ENCODE assay signal across 15 mouse cellular contexts in genomic region chr7:126466707-126467106, GRCm38 (mm10). TPM values are rescaled to one million over a fixed set of nuclear protein-coding genes. Genes with fewer than 3 reads are reported as not detected.
A peak's percentile ranks its signal among the peaks of the same experiment; 100 is the strongest.
DNase-seq lines count a peak whose midpoint lies in the region; ATAC-seq and TF ChIP-seq lines count a peak whose summit lies in the region.
"Had no signal": no experiment of that assay in that cellular context is flagged by ENCODE, and none has a peak within 500 bp of the region (broad histone marks: within the 10 kb centered on the region; RNA-seq: fewer than 3 reads in every experiment).

No protein-coding gene starts in this region.

- H3K79me2 ChIP-seq in MEL (ENCODE audit: control insufficient read depth, insufficient read depth, low read length, poor library complexity) = no peaks in the 10 kb centered on the region

- no peaks in the 10 kb centered on the region for H3K27me3 ChIP-seq in heart, embryonic 15.5 days
- no peaks in the 10 kb centered on the region for H3K27me3 ChIP-seq in MEL (ENCODE audit: control insufficient read depth in 1 of 2, insufficient read depth in 2 of 2, low read length in 2 of 2)
- H3K27me3 ChIP-seq in embryonic facial prominence, embryonic 15.5 days = no peaks in the 10 kb centered on the region
- H3K27me3 ChIP-seq: hindbrain, embryonic 12.5 days; liver, embryonic 13.5 days; Patski had no signal

- H3K27ac ChIP-seq in gastrocnemius, adult 2 months = peak overlapping the region; percentile 99
- peak overlapping the region; percentile 74 for H3K27ac ChIP-seq in heart, embryonic 15.5 days
- peak overlapping the region; percentile 19; the same call in 1 of the 2 replicates for H3K27ac ChIP-seq in MEL (ENCODE audit: control insufficient read depth, low read depth, low read length)
- peak overlapping the region; percentile 52; the same call in 1 of the 2 replicates for H3K27ac ChIP-seq in embryonic facial prominence, embryonic 15.5 days (replicated peaks)
- H3K27ac ChIP-seq: forebrain, embryonic 10.5 days; liver, embryonic 13.5 days; midbrain, embryonic 15.5 days had no signal

- peak overlapping the region; percentile 53 for H3K4me3 ChIP-seq in gastrocnemius, adult 2 months
- H3K4me3 ChIP-seq in heart, embryonic 15.5 days = no peak overlapping the region
- H3K4me3 ChIP-seq in MEL (ENCODE audit: control insufficient read depth in 1 of 2, insufficient read depth in 1 of 2, low read depth in 2 of 2, low read length in 2 of 2) = no peak overlapping the region
- H3K4me3 ChIP-seq in embryonic facial prominence, embryonic 15.5 days (replicated peaks) = no peak overlapping the region
- H3K4me3 ChIP-seq: forebrain, embryonic 10.5 days; hindbrain, embryonic 12.5 days; liver, embryonic 13.5 days; midbrain, embryonic 15.5 days had no signal

- peak; percentile 52 for DNase-seq in gastrocnemius, adult 2 months
- no peak for DNase-seq in gastrocnemius, postnatal 36 days
- no peak for DNase-seq in heart, postnatal 10 days
- DNase-seq in MEL (ENCODE audit: low read depth, low spot score) = peak; percentile 33
- DNase-seq in urinary bladder, postnatal 36 days (ENCODE audit: low spot score in 2 of 2) = no peak

- no peak for TF ChIP-seq EP300 in MEL (IDR thresholded peaks at IDR 0.05; ENCODE audit: low read depth in 1 of 2, low read length in 2 of 2)

- no peaks in the 10 kb centered on the region for H3K9me3 ChIP-seq in heart, embryonic 15.5 days (replicated peaks)
- no peaks in the 10 kb centered on the region for H3K9me3 ChIP-seq in MEL (replicated peaks; ENCODE audit: insufficient read depth, low read length)
- H3K9me3 ChIP-seq in embryonic facial prominence, embryonic 15.5 days (replicated peaks) = no peaks in the 10 kb centered on the region
- H3K9me3 ChIP-seq: forebrain, embryonic 10.5 days; hindbrain, embryonic 12.5 days; liver, embryonic 13.5 days; midbrain, embryonic 15.5 days had no signal

- peaks cover 52% of the 10 kb centered on the region for H3K36me3 ChIP-seq in heart, embryonic 15.5 days
- H3K36me3 ChIP-seq in MEL (ENCODE audit: control insufficient read depth in 1 of 2, insufficient read depth in 2 of 2, low read length in 2 of 2) = peaks cover 1 to 37% of the 10 kb centered on the region in 2 experiments; a peak in 3 of 4 replicates
- H3K36me3 ChIP-seq in embryonic facial prominence, embryonic 15.5 days = peaks cover 53% of the 10 kb centered on the region

- intact Hi-C loops in gastrocnemius, adult 2 months (cut with DNase I) = loop anchor here (10.0 kb wide), 1 partner anchor 328 kb away; the partner anchor contains the start of genes Fam57b and Ppp4c
- intact Hi-C loops in gastrocnemius, postnatal 36 days (cut with DNase I) = no loop called here
- intact Hi-C loops in heart, postnatal 10 days (cut with DNase I) = no loop called here

- H3K4me1 ChIP-seq in heart, embryonic 15.5 days (replicated peaks) = peaks cover 37% of the 10 kb centered on the region
- H3K4me1 ChIP-seq in MEL (ENCODE audit: control insufficient read depth in 1 of 2, insufficient read depth in 2 of 2, low read length in 2 of 2) = peaks cover 19 to 43% of the 10 kb centered on the region in 2 experiments
- H3K4me1 ChIP-seq in embryonic facial prominence, embryonic 15.5 days = peaks cover 15% of the 10 kb centered on the region
- H3K4me1 ChIP-seq: midbrain, embryonic 15.5 days had no signal

- H3K9ac ChIP-seq in heart, embryonic 15.5 days = no peak overlapping the region
- no peak overlapping the region for H3K9ac ChIP-seq in MEL (ENCODE audit: control insufficient read depth, low read depth, low read length, poor library complexity, severe bottlenecking)
- no peak overlapping the region for H3K9ac ChIP-seq in embryonic facial prominence, embryonic 15.5 days
- H3K9ac ChIP-seq: hindbrain, embryonic 12.5 days; liver, embryonic 13.5 days; midbrain, embryonic 15.5 days had no signal

- ATAC-seq in heart, embryonic 15.5 days (replicated peaks; ENCODE audit: insufficient number of reproducible peaks, insufficient read depth, low FRiP score, low read depth) = no peak
- no peak for ATAC-seq in embryonic facial prominence, embryonic 15.5 days (ENCODE audit: insufficient number of reproducible peaks, low FRiP score, low TSS enrichment, low read depth)
- ATAC-seq: inflammation-experienced regulatory T-cells, adult 6 months; lung, postnatal 0 days; midbrain, embryonic 15.5 days; Patski had no signal

- TF ChIP-seq POLR2A in MEL (IDR thresholded peaks at IDR 0.05; ENCODE audit: control insufficient read depth in 1 of 2, insufficient read depth in 1 of 2, low read depth in 1 of 2, low read length in 2 of 2, poor library complexity in 1 of 2) = no peak

- H3K4me2 ChIP-seq in heart, embryonic 15.5 days = no peak overlapping the region
- H3K4me2 ChIP-seq in embryonic facial prominence, embryonic 15.5 days (replicated peaks) = no peak overlapping the region
- H3K4me2 ChIP-seq: hindbrain, embryonic 12.5 days; liver, embryonic 13.5 days; midbrain, embryonic 15.5 days had no signal

- 78% methylated on average over 5 of the region's 5 CpGs for WGBS in heart, embryonic 15.5 days
- 87% methylated on average over 5 of the region's 5 CpGs for WGBS in embryonic facial prominence, embryonic 15.5 days

- no peak for TF ChIP-seq CTCF in gastrocnemius, adult 2 months (IDR thresholded peaks at IDR 0.05)
- TF ChIP-seq CTCF in MEL (IDR thresholded peaks at IDR 0.05 in 2 of 3, conservative IDR thresholded peaks at IDR 0.05 in 1 of 3; ENCODE audit: control insufficient read depth in 1 of 3, insufficient read depth in 1 of 3, low read depth in 2 of 3, low read length in 3 of 3, poor library complexity in 1 of 3, severe bottlenecking in 1 of 3) = no peak

- TF ChIP-seq RAD21 in MEL (IDR thresholded peaks at IDR 0.05; ENCODE audit: low read depth, low read length) = no peak

TF ChIP-seq in MEL, 35 proteins besides CTCF, POLR2A, EP300 and RAD21:
- TF ChIP-seq SIN3A (IDR thresholded peaks at IDR 0.05; ENCODE audit: low read length) (0 out of 2 replicates have a peak, but pooled peaks have one; percentile 15), HCFC1 (IDR thresholded peaks at IDR 0.05; ENCODE audit: low read depth, low read length) (no peak)

RNA-seq across cellular contexts. Expression of gene Atp2a1, which starts 3.8 kb away (rescaled TPM):
- over 10,000 TPM; 21,521 to 26,495 TPM for total RNA-seq in gastrocnemius, adult 2 months (2021)
- over 10,000 TPM; 23,125 to 24,213 TPM for total RNA-seq in gastrocnemius, postnatal 36 days (2021)
- polyA plus RNA-seq in heart, embryonic 15.5 days (2015; fragmentation: Nextera tagmentation; extraction: Ambion mirVana) = 0.72 and 1.8 TPM in 2 replicates
- under 1 TPM; 0.77 to 0.82 TPM for total RNA-seq in heart, postnatal 10 days (2021)
- total RNA-seq in MEL (2012; rRNA removed) = 0.04 and 0.20 TPM in 2 replicates
- polyA plus RNA-seq in MEL (2012; ENCODE audit: insufficient read depth in 1 of 2, insufficient read length in 2 of 2, low read depth in 1 of 2, low replicate concordance in 2 of 2, missing spikeins in 1 of 2) = under 1 TPM in 1 of 2 experiments, not detected in 1; 0.47 TPM
- polyA plus RNA-seq in embryonic facial prominence, embryonic 15.5 days (2015; fragmentation: Nextera tagmentation; extraction: Ambion mirVana) = 103 and 140 TPM in 2 replicates
- total RNA-seq: megakaryocyte progenitor cell, adult 5-6 weeks had no signal

RNA-seq across cellular contexts. Expression of gene Sh2b1, which starts 8.5 kb away (rescaled TPM):
- total RNA-seq in gastrocnemius, adult 2 months (2021) = 10 to 100 TPM; 43.0 to 48.1 TPM
- total RNA-seq in gastrocnemius, postnatal 36 days (2021) = 10 to 100 TPM; 36.8 to 43.4 TPM
- 37.1 and 45.2 TPM in 2 replicates for polyA plus RNA-seq in heart, embryonic 15.5 days (2015; fragmentation: Nextera tagmentation; extraction: Ambion mirVana)
- total RNA-seq in heart, postnatal 10 days (2021) = 10 to 100 TPM; 46.1 to 46.7 TPM
- 11.8 and 13.1 TPM in 2 replicates for total RNA-seq in MEL (2012; rRNA removed)
- polyA plus RNA-seq in MEL (2012; ENCODE audit: insufficient read depth in 1 of 2, insufficient read length in 2 of 2, low read depth in 1 of 2, low replicate concordance in 2 of 2, missing spikeins in 1 of 2) = 10 to 100 TPM in 1 of 2 experiments, not detected in 1; 48.9 TPM
- polyA plus RNA-seq in embryonic facial prominence, embryonic 15.5 days (2015; fragmentation: Nextera tagmentation; extraction: Ambion mirVana) = 54.2 and 60.4 TPM in 2 replicates

RNA-seq across cellular contexts. Expression of gene Tufm, which starts 20.5 kb away (rescaled TPM):
- 100 to 1,000 TPM; 111 to 141 TPM for total RNA-seq in gastrocnemius, adult 2 months (2021)
- 100 to 1,000 TPM; 122 to 145 TPM for total RNA-seq in gastrocnemius, postnatal 36 days (2021)
- polyA plus RNA-seq in heart, embryonic 15.5 days (2015; fragmentation: Nextera tagmentation; extraction: Ambion mirVana) = 170 and 182 TPM in 2 replicates
- total RNA-seq in heart, postnatal 10 days (2021) = 100 to 1,000 TPM; 245 to 251 TPM
- 224 and 244 TPM in 2 replicates for total RNA-seq in MEL (2012; rRNA removed)
- polyA plus RNA-seq in MEL (2012; ENCODE audit: insufficient read depth in 1 of 2, insufficient read length in 2 of 2, low read depth in 1 of 2, low replicate concordance in 2 of 2, missing spikeins in 1 of 2) = 100 to 1,000 TPM in 1 of 2 experiments, not detected in 1; 397 TPM
- polyA plus RNA-seq in embryonic facial prominence, embryonic 15.5 days (2015; fragmentation: Nextera tagmentation; extraction: Ambion mirVana) = 129 and 130 TPM in 2 replicates

RNA-seq across cellular contexts. Expression of gene Atxn2l, which starts 36.5 kb away (rescaled TPM):
- 10 to 100 TPM; 32.8 to 34.0 TPM for total RNA-seq in gastrocnemius, adult 2 months (2021)
- 10 to 100 TPM; 25.8 to 29.9 TPM for total RNA-seq in gastrocnemius, postnatal 36 days (2021)
- polyA plus RNA-seq in heart, embryonic 15.5 days (2015; fragmentation: Nextera tagmentation; extraction: Ambion mirVana) = 31.0 and 42.0 TPM in 2 replicates
- 10 to 100 TPM; 54.2 to 54.5 TPM for total RNA-seq in heart, postnatal 10 days (2021)
- total RNA-seq in MEL (2012; rRNA removed) = 40.8 and 52.1 TPM in 2 replicates
- 100 to 1,000 TPM; 218 to 821 TPM for polyA plus RNA-seq in MEL (2012; ENCODE audit: insufficient read depth in 1 of 2, insufficient read length in 2 of 2, low read depth in 1 of 2, low replicate concordance in 2 of 2, missing spikeins in 1 of 2)
- polyA plus RNA-seq in embryonic facial prominence, embryonic 15.5 days (2015; fragmentation: Nextera tagmentation; extraction: Ambion mirVana) = 52.1 and 58.0 TPM in 2 replicates

RNA-seq across cellular contexts. Expression of gene Rabep2, which starts 38.1 kb away (rescaled TPM):
- 10 to 100 TPM; 14.0 to 14.9 TPM for total RNA-seq in gastrocnemius, adult 2 months (2021)
- 10 to 100 TPM; 13.8 to 14.0 TPM for total RNA-seq in gastrocnemius, postnatal 36 days (2021)
- polyA plus RNA-seq in heart, embryonic 15.5 days (2015; fragmentation: Nextera tagmentation; extraction: Ambion mirVana) = 16.3 and 22.8 TPM in 2 replicates
- total RNA-seq in heart, postnatal 10 days (2021) = 10 to 100 TPM; 10.9 to 12.5 TPM
- total RNA-seq in MEL (2012; rRNA removed) = 12.9 and 15.2 TPM in 2 replicates
- 10 to 100 TPM in 1 of 2 experiments, not detected in 1; 16.2 TPM for polyA plus RNA-seq in MEL (2012; ENCODE audit: insufficient read depth in 1 of 2, insufficient read length in 2 of 2, low read depth in 1 of 2, low replicate concordance in 2 of 2, missing spikeins in 1 of 2)
- polyA plus RNA-seq in embryonic facial prominence, embryonic 15.5 days (2015; fragmentation: Nextera tagmentation; extraction: Ambion mirVana) = 36.2 and 38.1 TPM in 2 replicates

Comparison
In these comparisons a context has a peak if more than half of its experiments do, and no peak if none do; other contexts are left out.
1. DNase-seq: peak in gastrocnemius, adult 2 months (single experiment) and MEL (single experiment); none in gastrocnemius, postnatal 36 days (0 of 2), heart, postnatal 10 days (0 of 2) and urinary bladder, postnatal 36 days (0 of 2).
2. H3K27ac ChIP-seq: peak in every context shown above with its lines; median percentile 99 in gastrocnemius, adult 2 months; 74 in heart, embryonic 15.5 days; 52 in embryonic facial prominence, embryonic 15.5 days; 19 in MEL.
3. RNA of gene Atp2a1, which starts 3.8 kb away (total RNA-seq): 21,521 to 26,495 TPM in gastrocnemius, adult 2 months and 23,125 to 24,213 TPM in gastrocnemius, postnatal 36 days; 0.77 to 0.82 TPM in heart, postnatal 10 days and 0.04 to 0.20 TPM in MEL; every median in the first group is over 1,000 times any median in the second.